In the genomic region with DNA sequence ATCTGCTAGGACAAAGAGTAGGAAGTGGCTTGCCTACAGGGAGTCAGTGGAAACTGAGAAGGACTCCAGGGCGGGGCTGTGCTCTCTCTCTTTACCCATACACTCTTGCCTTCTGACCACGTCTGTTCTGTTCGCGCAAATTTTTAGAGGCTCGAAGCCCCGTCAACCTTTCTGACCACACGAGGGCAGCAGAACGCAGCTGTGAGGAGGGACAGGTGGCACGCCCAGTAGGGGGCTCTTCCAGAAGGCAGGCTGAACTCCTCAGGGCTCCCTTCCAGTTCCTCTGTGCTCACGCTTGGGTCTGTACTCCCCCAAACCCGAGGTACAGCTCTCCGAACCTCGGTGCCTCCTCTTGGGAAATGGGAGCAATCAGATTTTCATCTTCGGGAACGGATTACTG, we compare ENCODE assay signal across 9 mouse cellular contexts.
DNase-seq lines count a peak whose midpoint lies in the region; ATAC-seq lines count a peak whose summit lies in the region.
"Had no signal": no experiment of that assay in that cellular context is flagged by ENCODE, and none has a peak within 500 bp of the region (broad histone marks: within the 10 kb centered on the region; RNA-seq: fewer than 3 reads in every experiment).

No protein-coding gene starts in this region.

- H3K36me3 ChIP-seq in midbrain, embryonic 12.5 days, result no peaks in the 10 kb centered on the region
- H3K36me3 ChIP-seq: liver, embryonic 15.5 days had no signal

- H3K27me3 ChIP-seq in midbrain, embryonic 12.5 days, result peaks cover 69% of the 10 kb centered on the region

- no peaks in the 10 kb centered on the region for H3K9me3 ChIP-seq in midbrain, embryonic 12.5 days
- H3K9me3 ChIP-seq: liver, embryonic 15.5 days had no signal

- H3K4me3 ChIP-seq in midbrain, embryonic 12.5 days, result no peak overlapping the region
- H3K4me3 ChIP-seq: liver, embryonic 15.5 days had no signal

- intact Hi-C loops in left cerebral cortex, postnatal 14 days (cut with DNase I), result loop anchor here (1.0 to 10.0 kb wide), 3 partner anchors 71 to 472 kb away; a partner anchor contains a TSS

- no peak overlapping the region for H3K27ac ChIP-seq in midbrain, embryonic 12.5 days (replicated peaks)
- H3K27ac ChIP-seq: liver, embryonic 15.5 days had no signal

- peak overlapping the region; percentile 17; the same call in 1 of the 2 replicates for H3K4me2 ChIP-seq in midbrain, embryonic 12.5 days (replicated peaks)
- H3K4me2 ChIP-seq: liver, embryonic 15.5 days had no signal

- peak; percentile 44 for DNase-seq in MEL-GATA-1-ER (ENCODE audit: extremely low read depth, low read depth)
- peak; percentile 93 for DNase-seq in cerebellum, adult 11 months
- DNase-seq in forelimb bud, embryonic 11.5 days (ENCODE audit: low read depth, low spot score), result peak; percentile 88
- peak; percentile 72 for DNase-seq in hindlimb bud, embryonic 11.5 days (ENCODE audit: extremely low spot score, low read depth, low spot score)
- DNase-seq in left cerebral cortex, postnatal 14 days (ENCODE audit: low spot score in 2 of 2), result peak; percentile 87
- peak; percentile 19 for DNase-seq in spleen, adult 12 weeks (ENCODE audit: low spot score)

- no peak overlapping the region for H3K9ac ChIP-seq in midbrain, embryonic 12.5 days (replicated peaks)
- H3K9ac ChIP-seq: liver, embryonic 15.5 days had no signal

- 3% methylated on average over 15 of the region's 15 CpGs for WGBS in midbrain, embryonic 12.5 days

- peak; percentile 20; the same call in 1 of the 2 replicates for ATAC-seq in midbrain, embryonic 12.5 days (ENCODE audit: low FRiP score, low read depth)
- no peak for ATAC-seq in monocyte, adult 5-6 weeks (replicated peaks; ENCODE audit: insufficient number of reproducible peaks, low FRiP score, low TSS enrichment, poor library complexity, severe bottlenecking)

- H3K4me1 ChIP-seq in midbrain, embryonic 12.5 days, result peaks cover 44% of the 10 kb centered on the region
- H3K4me1 ChIP-seq: liver, embryonic 15.5 days had no signal

Comparison
In these comparisons a context has a peak if more than half of its experiments do, and no peak if none do; other contexts are left out.
1. DNase-seq: peak in every context shown above with its lines; median percentile 93 in cerebellum, adult 11 months; 88 in forelimb bud, embryonic 11.5 days; 87 in left cerebral cortex, postnatal 14 days; 72 in hindlimb bud, embryonic 11.5 days; 44 in MEL-GATA-1-ER; 19 in spleen, adult 12 weeks.